Mouse (Mus musculus): Measurements from ENCODE around the gene Arl3.

GRCm38 (mm10) chr19:46509736-46510135 lies 63.3 kb downstream of the Arl3 start:
- TF ChIP-seq CTCF (IDR thresholded peaks at IDR 0.05; ENCODE audit: insufficient read depth, low read depth, low read length) (no peak), POLR2A (IDR thresholded peaks at IDR 0.05; ENCODE audit: insufficient read depth, low read depth, low read length) (no peak)
